Mouse (Mus musculus): ENCODE data around the gene Ap1g2.

Ap1g2 gene

GRCm38 (mm10) chr14:55105836-55106809, at the start of gene Ap1g2:
Gene Ap1g2 (minus strand): TSS chr14:55106593.
- DNase-seq, result peak; percentile 86

GRCm38 (mm10) chr14:55152951-55153481, 46.6 kb upstream of the Ap1g2 start:
- no peak for DNase-seq

GRCm38 (mm10) chr14:55152174-55152573, 45.8 kb upstream of the Ap1g2 start:
- no peak for DNase-seq

- no peak for DNase-seq
Measured at GRCm38 (mm10) chr14:55150985-55151384, 44.6 kb upstream of the Ap1g2 start.

GRCm38 (mm10) chr14:55149041-55149440, 42.6 kb upstream of the Ap1g2 start:
- no peak for DNase-seq

GRCm38 (mm10) chr14:55148363-55148915, 42.0 kb upstream of the Ap1g2 start:
- DNase-seq, result peak; percentile 80 to 86

GRCm38 (mm10) chr14:55146829-55147401, 40.5 kb upstream of the Ap1g2 start:
- no peak for DNase-seq

GRCm38 (mm10) chr14:55146324-55146723, 39.9 kb upstream of the Ap1g2 start:
- no peak for DNase-seq

- DNase-seq, result no peak
Measured at GRCm38 (mm10) chr14:55139313-55139712, 32.9 kb upstream of the Ap1g2 start.

GRCm38 (mm10) chr14:55135676-55136075, 29.3 kb upstream of the Ap1g2 start:
- DNase-seq, result no peak

- no peak for DNase-seq
Measured at GRCm38 (mm10) chr14:55126521-55126920, 20.1 kb upstream of the Ap1g2 start.

GRCm38 (mm10) chr14:55125711-55126110, 19.3 kb upstream of the Ap1g2 start:
- DNase-seq, result peak in 1 of 2 experiments; percentile 14

- no peak for DNase-seq
Measured at GRCm38 (mm10) chr14:55122359-55122758, 16.0 kb upstream of the Ap1g2 start.

GRCm38 (mm10) chr14:55121947-55122346, 15.6 kb upstream of the Ap1g2 start:
- peak; percentile 93 to 95 for DNase-seq

- DNase-seq, result peak; percentile 39 to 41
Measured at GRCm38 (mm10) chr14:55119421-55120134, 13.2 kb upstream of the Ap1g2 start.

- peak; percentile 91 to 92 for DNase-seq
Measured at GRCm38 (mm10) chr14:55118852-55119251, 12.5 kb upstream of the Ap1g2 start.

- DNase-seq, result peak; percentile 81 to 82
Measured at GRCm38 (mm10) chr14:55116425-55117200, 10.2 kb upstream of the Ap1g2 start, which contains the start of gene Jph4. Gene Jph4 (minus strand): TSS chr14:55116935.

GRCm38 (mm10) chr14:55115846-55116245, 9.5 kb upstream of the Ap1g2 start:
- DNase-seq, result peak; percentile 44 to 52

GRCm38 (mm10) chr14:55114759-55115701, 8.6 kb upstream of the Ap1g2 start:
- peak; percentile 73 to 79 for DNase-seq

- peak; percentile 63 to 71 for DNase-seq
Measured at GRCm38 (mm10) chr14:55113975-55114645, 7.7 kb upstream of the Ap1g2 start.

Data from cerebellum, postnatal 36 days (tissue).